Comparison of ENCODE assay signal across 14 mouse cellular contexts in genomic region chr7:73564131-73564530, GRCm38 (mm10).
"Had no signal": no experiment of that assay in that cellular context is flagged by ENCODE, and none has a peak within 500 bp of the region (broad histone marks: within the 10 kb centered on the region; RNA-seq: fewer than 3 reads in every experiment).

No protein-coding gene starts in this region.

- H3K27ac ChIP-seq: left cerebral cortex, adult 2 months; limb, embryonic 12.5 days; liver, embryonic 15.5 days; macrophage; midbrain, embryonic 15.5 days; neural tube, embryonic 12.5 days; stomach, postnatal 0 days had no signal

- ATAC-seq: intestine, embryonic 16.5 days; midbrain, embryonic 15.5 days had no signal

- H3K4me3 ChIP-seq: left cerebral cortex, adult 2 months; limb, embryonic 12.5 days; liver, embryonic 15.5 days; megakaryocyte, embryonic 14.5 days; midbrain, embryonic 15.5 days; neural tube, embryonic 12.5 days had no signal

- DNase-seq: liver; lung, embryonic 14.5 days; lung, postnatal 14 days; thymus, postnatal 4 days had no signal

- H3K4me2 ChIP-seq: limb, embryonic 12.5 days; liver, embryonic 15.5 days; lung, embryonic 14.5 days; midbrain, embryonic 11.5 days; midbrain, embryonic 15.5 days; neural tube, embryonic 12.5 days had no signal

- H3K36me3 ChIP-seq: limb, embryonic 12.5 days; liver, embryonic 15.5 days; midbrain, embryonic 15.5 days; neural tube, embryonic 12.5 days had no signal

- H3K9ac ChIP-seq: limb, embryonic 12.5 days; liver, embryonic 15.5 days; lung, embryonic 14.5 days; midbrain, embryonic 15.5 days; neural tube, embryonic 12.5 days had no signal

- H3K9me3 ChIP-seq: limb, embryonic 12.5 days; liver, embryonic 15.5 days; megakaryocyte, embryonic 14.5 days; midbrain, embryonic 15.5 days; neural tube, embryonic 12.5 days had no signal

- H3K27me3 ChIP-seq: limb, embryonic 12.5 days; liver, embryonic 15.5 days; megakaryocyte, embryonic 14.5 days; midbrain, embryonic 15.5 days; neural tube, embryonic 12.5 days had no signal
